Mouse (Mus musculus): Measurements from ENCODE around the gene Pofut1.
A peak's percentile ranks its signal among the peaks of the same experiment; 100 is the strongest.

The Pofut1 gene

DNA sequence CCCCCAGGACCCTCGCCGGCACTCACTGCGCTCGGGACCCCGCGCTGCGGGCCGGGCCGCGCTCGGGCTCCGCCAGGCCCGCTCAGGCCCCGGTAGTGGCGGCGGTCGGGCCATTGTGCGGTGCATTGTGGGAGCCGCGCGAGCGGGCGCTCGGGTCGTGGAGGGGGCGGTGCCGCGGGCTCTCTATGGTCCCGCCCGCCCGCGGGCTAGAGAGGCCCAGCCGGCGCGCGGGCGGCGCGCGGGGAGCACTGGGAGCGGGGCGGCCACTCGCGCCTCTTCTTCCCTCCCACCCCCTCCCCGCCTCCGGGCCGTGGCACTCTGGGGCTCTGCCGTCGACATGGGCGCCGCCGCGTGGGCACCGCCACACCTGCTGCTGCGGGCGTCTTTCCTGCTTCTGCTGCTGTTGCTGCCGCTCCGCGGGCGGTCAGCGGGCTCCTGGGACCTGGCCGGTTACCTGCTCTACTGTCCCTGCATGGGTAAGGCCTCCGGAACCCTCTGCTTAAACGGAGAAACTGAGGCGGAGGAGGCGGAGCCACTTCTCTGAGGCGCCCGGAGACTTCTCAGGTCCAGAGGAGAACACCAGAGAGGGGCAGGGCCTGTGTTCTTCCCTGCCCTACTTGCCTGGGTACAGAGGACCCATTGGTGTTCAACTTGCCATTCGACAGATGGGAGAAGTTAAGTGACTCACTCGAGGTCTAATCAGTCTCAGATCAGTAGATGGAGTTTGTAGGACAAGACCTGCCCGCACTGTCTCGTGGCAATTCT, at the start of gene Pofut1, which contains the start of gene Plagl2:
Gene Pofut1 (plus strand): TSS at position 284 of the 765 bp plus-strand sequence.
Gene Plagl2 (minus strand): TSS at position 177 of the 765 bp plus-strand sequence.
- peak; percentile 85 for DNase-seq (ENCODE audit: low spot score)

GRCm38 (mm10) chr2:153194255-153194654, 47.1 kb upstream of the Pofut1 start:
- no peak for DNase-seq (ENCODE audit: low spot score)

GRCm38 (mm10) chr2:153198485-153198884, 42.8 kb upstream of the Pofut1 start:
- no peak for DNase-seq (ENCODE audit: low spot score)

- no peak for DNase-seq (ENCODE audit: low spot score)
These were observed 42.2 kb upstream of the Pofut1 start for GRCm38 (mm10) chr2:153199114-153199513.

- no peak for DNase-seq (ENCODE audit: low spot score)
These were observed 38.6 kb upstream of the Pofut1 start for GRCm38 (mm10) chr2:153202766-153203165.

- DNase-seq (ENCODE audit: low spot score) = no peak
These were observed 33.2 kb upstream of the Pofut1 start for GRCm38 (mm10) chr2:153208149-153208548.

GRCm38 (mm10) chr2:153209286-153209685, 32.0 kb upstream of the Pofut1 start:
- no peak for DNase-seq (ENCODE audit: low spot score)

- no peak for DNase-seq (ENCODE audit: low spot score)
These were observed 29.9 kb upstream of the Pofut1 start for GRCm38 (mm10) chr2:153211451-153211850.

- no peak for DNase-seq (ENCODE audit: low spot score)
These were observed 28.0 kb upstream of the Pofut1 start for GRCm38 (mm10) chr2:153213351-153213750.

GRCm38 (mm10) chr2:153214771-153215259, 26.5 kb upstream of the Pofut1 start:
- DNase-seq (ENCODE audit: low spot score) = no peak

DNA sequence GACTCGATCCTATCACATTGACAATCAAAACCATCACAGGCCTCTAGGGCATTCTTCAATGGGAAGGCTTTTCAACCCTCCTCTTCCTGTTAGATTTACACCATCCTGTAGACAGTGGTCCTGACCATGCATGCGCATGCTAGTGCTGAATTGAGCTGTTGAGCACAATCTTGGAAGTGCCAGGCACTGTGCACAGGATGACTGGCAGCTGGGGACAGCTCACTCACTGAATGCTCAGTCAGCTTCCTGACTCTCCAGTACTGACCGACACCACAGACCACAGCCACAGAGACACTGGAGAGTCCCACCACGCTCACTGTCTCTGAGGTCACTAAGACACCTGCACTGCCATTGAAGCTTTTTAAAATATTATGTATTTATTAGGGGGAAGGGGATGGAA, 25.9 kb upstream of the Pofut1 start:
- DNase-seq (ENCODE audit: low spot score) = no peak

- no peak for DNase-seq (ENCODE audit: low spot score)
These were observed 23.4 kb upstream of the Pofut1 start for GRCm38 (mm10) chr2:153217826-153218340.

DNA sequence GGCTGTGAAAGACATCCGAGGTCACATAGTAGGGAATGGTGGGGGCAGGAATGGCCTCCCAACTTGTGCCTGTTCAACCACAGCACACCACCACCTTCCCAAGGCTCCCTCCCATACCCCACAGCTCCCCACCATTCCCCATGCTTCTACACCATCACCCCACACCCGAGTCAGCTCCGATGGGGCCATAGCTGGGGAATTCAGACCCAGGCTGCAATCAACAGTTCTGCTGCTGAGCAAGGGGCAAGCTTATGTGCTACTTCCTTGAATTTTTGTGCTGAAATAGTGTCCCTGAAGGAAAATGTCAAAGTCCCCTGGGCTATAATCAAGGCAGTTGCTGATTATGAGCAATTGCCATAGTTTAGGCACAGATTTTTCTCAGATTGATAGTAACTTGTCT, 22.8 kb upstream of the Pofut1 start:
- DNase-seq (ENCODE audit: low spot score) = no peak

DNA sequence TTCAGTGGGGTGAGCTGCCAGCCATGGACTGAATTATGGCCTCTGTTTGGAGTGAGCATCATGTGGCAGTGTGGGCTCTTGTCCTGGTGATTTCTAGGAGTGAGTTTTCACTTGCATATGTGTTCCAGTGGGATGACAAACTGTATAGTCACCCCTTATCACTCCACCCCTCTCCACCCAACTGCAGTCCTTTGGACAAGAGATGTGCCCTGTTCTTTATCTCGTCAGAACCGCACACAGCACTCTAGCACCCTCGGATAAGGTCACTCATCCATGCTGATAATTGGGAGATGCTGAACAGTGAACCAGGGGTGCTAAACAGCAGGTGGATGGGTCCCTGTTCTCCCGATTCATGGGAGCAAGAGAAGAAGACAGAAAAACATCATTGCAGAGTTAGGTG, 19.7 kb upstream of the Pofut1 start:
- no peak for DNase-seq (ENCODE audit: low spot score)

DNA sequence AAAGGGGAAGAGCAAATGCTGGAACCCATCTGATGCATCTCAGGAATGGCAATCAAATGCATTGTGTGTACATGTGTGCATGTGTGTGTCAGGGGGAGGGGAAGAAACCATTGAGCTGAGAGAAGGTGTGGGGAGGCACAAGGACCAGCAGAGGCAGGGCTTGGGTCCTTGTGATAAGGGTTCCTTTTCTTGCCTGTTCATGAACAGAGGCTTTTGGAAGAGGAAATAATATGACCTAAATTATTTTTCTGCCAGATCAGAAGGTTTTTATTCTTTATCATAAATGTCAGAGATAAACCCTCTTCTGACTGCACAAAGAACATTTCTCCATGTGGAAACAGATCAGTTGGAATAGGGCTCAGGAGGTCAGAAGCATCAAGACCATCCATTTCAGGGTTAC, 19.2 kb upstream of the Pofut1 start:
- DNase-seq (ENCODE audit: low spot score) = no peak

GRCm38 (mm10) chr2:153222566-153222965, 18.8 kb upstream of the Pofut1 start:
- DNase-seq (ENCODE audit: low spot score) = no peak

DNA sequence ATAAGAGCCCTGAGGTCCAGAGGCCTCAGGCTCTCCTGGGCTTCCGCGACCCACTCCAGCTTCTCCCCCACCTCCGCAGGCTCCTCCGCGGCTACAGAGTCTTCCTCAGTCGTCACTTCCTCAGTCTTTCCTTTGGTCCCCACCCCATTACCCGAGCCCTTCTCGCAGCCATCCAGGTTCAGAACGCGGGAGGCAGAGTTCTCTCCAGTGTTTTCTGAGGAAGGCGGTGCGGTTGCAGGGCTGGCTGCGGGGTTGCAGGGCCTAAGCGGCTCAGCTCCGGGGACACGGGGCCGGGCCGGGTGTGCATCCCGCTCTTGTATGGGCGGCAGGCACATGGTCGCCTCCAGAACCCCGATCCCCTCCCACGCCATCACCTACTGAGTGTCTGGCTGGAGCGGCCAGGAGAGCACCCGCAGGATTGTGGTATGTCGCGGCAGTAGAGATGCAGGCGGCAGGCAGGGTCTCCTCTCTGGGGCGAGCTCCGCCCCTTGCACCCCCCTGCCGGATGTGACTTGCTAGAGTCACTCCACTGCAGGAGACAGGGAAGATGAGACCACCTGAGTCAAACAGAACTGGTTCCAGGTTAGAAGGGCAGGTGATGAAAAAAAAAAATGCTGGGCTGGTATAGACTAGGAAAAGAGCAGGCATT, 16.3 kb upstream of the Pofut1 start, which contains the start of gene Tspyl3:
Gene Tspyl3 (minus strand): TSS at position 496 of the 649 bp plus-strand sequence.
- no peak for DNase-seq (ENCODE audit: low spot score)

DNA sequence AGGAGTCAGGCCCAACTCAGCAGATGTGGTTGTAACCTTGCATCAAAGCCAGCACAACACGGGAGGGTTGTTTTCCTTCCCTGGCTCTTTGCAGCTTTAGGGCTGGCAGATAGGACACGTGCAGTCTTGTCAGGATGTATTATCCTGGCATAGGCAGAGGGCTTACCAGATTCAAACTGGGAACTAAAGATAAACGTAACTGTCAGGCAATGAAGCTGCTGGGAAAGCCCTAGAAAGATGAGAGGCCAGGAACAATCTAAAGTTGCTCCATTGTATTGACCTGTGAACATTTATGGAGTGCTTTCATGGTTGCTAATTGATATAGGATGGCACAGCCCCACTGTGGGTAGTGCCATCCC, 15.8 kb upstream of the Pofut1 start:
- DNase-seq (ENCODE audit: low spot score) = no peak

GRCm38 (mm10) chr2:153227959-153228358, 13.4 kb upstream of the Pofut1 start:
- DNase-seq (ENCODE audit: low spot score) = no peak

GRCm38 (mm10) chr2:153228523-153228922, 12.8 kb upstream of the Pofut1 start:
- DNase-seq (ENCODE audit: low spot score) = no peak

- no peak for DNase-seq (ENCODE audit: low spot score)
These were observed 4.1 kb upstream of the Pofut1 start for GRCm38 (mm10) chr2:153237193-153237592.

- DNase-seq (ENCODE audit: low spot score) = no peak
These were observed 3.4 kb upstream of the Pofut1 start for GRCm38 (mm10) chr2:153237891-153238290.

- no peak for DNase-seq (ENCODE audit: low spot score)
These were observed 2.9 kb upstream of the Pofut1 start for GRCm38 (mm10) chr2:153238406-153238805.

All from ovary, postnatal 14 days (tissue).